Mouse (Mus musculus) T-cell, adult 2 months (primary cell): Measurements from ENCODE around the gene Wdcp.
"Not testable (repeated sequence)": the region's sequence is repeated elsewhere in the genome, so short reads cannot be mapped to it uniquely, and the experiment has no call there.

Source experiments
- DNase-seq: peaks from one replicate; pipeline ENCODE4 v3.0.0; 2022; ENCODE audit warnings: low spot score

Wdcp gene

GRCm38 (mm10) chr12:4871260-4871659, 28.2 kb downstream of the Wdcp start:
- DNase-seq = no peak

GRCm38 (mm10) chr12:4872273-4872672, 29.2 kb downstream of the Wdcp start:
- no peak for DNase-seq

DNA sequence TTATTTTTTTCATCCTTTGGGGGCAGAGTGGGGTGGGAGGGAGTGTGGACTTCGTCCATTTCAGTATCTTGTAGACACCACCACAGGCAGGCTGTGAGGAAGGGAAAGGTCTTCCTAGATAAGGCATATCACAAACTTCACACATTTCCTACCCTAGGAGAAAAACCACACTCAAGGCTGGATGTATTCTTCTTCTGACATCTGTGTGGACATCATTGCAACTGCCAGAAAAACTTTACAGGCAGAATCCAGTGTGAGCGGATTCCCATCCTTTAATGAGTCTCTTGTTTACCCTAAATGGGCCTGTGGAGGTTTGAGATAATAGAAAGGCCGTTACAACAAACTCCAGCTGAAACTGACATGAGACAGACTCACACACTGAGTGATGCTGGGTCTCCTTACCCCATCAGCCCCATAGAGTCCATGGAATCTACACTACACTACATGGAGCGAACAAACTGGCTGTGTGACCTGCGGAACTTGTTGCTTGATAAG, 29.9 kb downstream of the Wdcp start:
- DNase-seq = no peak

DNA sequence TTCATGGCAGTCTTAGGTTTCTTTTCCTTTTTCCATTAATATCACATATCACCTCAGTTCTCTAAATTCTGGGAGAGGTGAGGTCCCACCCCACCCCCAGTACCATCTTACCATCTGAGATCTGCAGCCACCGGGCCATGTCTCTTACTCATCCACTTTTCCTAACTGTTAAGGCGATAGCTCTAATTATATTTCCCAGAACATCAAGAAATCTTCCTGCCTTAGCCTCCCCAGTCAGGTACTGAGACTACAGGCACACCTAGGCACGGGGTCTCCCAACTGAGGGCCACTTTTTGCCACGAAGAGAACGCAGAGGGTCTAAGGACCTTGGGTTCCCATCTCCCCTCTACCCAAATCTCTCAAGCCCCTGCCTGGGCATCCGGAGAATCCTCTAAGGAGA, 30.4 kb downstream of the Wdcp start:
- DNase-seq = no peak

DNA sequence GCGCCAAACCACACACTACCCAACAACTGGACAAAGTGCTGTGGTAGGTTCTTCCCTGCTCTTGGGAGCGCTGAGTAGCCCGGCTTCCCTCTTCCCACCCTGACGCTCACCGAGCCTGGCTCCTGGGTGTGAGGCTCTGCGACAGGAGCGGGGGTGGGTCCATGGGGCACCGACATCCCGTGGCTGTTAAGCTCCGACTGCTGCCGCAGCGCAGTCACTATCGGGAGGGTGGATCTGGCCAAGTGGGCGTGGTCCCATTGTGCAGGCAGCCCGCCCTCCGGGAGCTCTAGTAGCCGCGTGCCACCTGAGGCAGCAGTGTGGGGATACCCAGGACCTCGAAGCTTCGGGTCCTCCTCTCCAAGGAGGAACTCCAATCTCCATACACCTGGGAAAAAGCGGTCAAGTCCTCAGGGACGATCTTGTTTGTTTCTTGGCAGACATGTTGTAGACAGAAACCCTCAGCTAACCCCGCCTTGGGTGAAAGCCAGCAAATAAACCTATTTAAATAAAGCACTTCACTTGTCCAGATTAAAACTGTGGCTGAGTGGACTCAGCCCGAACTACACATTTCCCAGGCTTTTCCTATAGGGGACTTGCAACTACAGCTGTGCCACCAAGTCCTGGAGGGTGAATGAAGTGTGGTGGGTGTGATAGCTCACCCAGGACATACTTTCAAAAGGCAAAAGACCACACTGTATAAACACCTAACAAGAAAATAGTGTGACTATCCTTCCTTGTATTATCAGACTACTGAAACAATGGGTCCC, 31.2 kb downstream of the Wdcp start, which contains the start of gene Mfsd2b:
Gene Mfsd2b, minus strand, starts transcription at position 199 of the 767 bp plus-strand sequence.
- peak; percentile 71 for DNase-seq

DNA sequence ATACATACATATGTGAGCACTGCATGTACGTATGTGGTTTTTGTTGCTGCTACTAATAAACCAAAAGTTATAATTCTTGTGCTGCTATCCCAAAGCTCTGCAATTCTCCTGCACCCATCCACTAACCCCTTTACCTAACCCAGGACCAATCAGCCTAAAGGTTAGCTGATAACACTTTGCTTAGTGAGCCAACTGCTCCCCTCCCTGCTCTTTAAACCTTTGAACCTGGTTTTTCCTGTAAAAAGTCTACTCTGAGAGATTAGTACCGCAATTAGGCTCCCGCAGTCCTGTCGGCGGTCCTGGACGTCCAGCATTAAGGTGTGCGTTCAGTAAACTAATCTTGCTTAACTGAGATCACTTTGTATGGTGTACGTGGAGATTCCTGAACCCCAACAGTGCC, 32.5 kb downstream of the Wdcp start:
- no peak for DNase-seq

DNA sequence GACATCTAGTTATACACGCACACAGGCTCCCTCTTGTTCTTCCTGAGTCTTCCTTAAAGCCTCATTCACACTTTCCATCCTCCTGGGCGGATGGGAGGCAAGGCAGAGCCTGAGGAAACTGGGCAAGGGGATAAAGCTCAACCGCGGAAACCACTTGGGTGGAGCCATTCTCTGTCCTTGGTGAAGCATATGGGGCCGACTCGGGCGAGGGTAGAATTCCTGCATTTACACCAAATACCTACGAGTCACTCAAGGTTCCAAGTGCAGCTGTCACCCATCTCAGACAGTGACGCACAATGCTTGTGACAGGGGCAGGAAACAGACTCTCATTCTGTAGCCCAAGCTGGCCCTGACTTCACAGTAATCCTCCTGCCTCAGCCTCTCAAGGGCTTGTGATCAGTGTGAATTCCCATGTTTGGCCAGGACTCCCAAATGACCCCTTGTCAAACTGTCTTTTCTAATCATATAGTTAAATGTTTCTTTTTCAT, 35.2 kb downstream of the Wdcp start:
- no peak for DNase-seq

DNA sequence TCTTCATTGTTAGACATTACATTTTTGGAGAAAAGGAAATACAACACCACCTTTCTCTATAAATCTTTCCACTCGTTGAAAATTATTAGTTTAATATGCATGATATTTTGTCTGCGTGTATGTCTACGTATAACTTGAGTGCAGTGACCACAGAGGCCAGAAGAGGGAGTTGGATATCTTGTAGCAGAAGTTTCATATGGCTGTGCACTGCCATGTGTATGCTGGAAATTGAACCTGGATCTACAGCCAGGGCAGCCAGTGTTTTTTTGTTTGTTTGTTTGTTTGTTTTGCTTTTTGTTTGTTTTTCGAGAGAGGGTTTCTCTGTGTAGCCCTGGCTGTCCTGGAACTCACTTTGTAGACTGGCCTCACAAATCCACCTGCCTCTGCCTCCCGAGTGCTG, 35.9 kb downstream of the Wdcp start:
- DNase-seq = no peak

- no peak for DNase-seq
These were observed 39.0 kb downstream of the Wdcp start for GRCm38 (mm10) chr12:4882086-4882485.

- DNase-seq = no peak
These were observed 42.0 kb downstream of the Wdcp start for GRCm38 (mm10) chr12:4885062-4885461.

DNA sequence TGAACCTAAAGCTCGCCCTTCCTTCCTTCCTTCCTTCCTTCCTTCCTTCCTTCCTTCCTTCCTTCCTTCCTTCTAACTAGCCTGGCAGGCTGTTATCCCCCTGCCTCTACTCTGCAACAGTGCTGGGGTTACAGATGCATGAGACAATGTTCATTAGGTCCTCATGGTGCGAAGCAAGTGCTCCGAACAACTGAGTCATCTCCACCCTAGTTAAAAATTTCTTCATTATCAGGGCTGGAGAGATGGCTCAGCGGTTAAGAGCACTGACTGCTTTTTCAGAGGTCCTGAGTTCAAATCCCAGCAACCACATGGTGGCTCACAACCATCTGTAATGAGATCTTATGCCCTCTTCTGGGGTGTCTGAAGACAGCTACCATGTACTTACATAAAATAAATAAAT, 43.5 kb downstream of the Wdcp start:
- DNase-seq = not testable (repeated sequence)

DNA sequence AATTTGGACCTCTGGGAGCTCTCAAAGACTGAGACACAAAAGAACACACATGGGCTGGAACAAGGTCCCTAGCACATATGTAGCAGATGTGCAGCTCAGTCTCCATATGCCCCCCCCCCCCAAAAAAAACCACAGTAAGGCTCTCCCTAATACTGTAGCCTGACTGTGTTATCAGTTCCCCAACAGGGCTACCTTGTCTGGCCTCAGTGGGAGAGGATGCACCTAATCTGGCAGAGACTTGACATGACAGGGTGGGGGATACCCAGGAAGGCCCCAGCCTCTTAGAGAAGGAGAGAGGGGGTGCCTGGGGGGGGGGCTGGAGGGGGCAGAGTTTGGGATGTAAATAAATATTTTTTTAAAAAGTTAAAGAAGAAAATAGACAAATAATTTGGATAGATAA, 45.6 kb downstream of the Wdcp start:
- no peak for DNase-seq

- DNase-seq = no peak
These were observed 46.1 kb downstream of the Wdcp start for GRCm38 (mm10) chr12:4889251-4889650.

- no peak for DNase-seq
These were observed 46.8 kb downstream of the Wdcp start for GRCm38 (mm10) chr12:4889891-4890290.

DNA sequence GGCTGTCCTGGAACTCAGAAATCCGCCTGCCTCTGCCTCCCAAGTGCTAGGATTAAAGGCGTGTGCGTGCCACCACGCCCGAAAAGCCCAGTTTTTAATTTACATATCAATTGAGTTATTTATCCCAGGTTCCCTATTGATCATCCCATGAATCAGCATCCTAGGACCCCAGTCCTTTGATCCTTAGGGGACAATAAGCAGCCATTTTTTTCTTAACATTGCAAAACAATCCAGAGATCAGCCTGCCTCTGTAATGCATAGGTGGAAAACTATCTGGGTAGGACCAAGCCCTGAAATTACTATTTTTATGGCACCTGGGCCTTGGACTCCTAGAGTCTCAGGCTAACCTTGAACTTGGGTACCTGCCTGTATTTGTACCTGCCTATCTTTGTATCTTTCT, 54.9 kb downstream of the Wdcp start:
- no peak for DNase-seq

DNA sequence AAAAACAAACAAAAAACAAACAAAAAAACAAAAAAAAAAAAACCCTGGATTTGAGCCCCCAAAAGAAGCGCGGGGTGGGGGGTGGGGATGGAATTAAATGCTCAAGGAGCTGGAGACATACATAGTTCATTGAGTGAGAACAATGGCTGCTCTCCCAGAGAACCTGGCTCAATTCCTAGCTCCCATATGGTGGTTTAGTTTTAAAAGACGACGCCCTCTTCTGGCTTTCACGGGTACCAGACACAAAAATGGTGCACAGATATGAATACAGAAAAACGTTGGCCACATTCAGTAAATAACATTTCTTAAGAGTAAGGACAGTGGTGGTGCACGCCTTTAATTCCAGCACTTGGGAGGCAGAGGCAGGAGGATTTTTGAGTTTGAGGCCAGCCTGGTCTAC, 62.8 kb downstream of the Wdcp start:
- DNase-seq = peak; percentile 5

GRCm38 (mm10) chr12:4906476-4906875, 63.4 kb downstream of the Wdcp start:
- DNase-seq = no peak

DNA sequence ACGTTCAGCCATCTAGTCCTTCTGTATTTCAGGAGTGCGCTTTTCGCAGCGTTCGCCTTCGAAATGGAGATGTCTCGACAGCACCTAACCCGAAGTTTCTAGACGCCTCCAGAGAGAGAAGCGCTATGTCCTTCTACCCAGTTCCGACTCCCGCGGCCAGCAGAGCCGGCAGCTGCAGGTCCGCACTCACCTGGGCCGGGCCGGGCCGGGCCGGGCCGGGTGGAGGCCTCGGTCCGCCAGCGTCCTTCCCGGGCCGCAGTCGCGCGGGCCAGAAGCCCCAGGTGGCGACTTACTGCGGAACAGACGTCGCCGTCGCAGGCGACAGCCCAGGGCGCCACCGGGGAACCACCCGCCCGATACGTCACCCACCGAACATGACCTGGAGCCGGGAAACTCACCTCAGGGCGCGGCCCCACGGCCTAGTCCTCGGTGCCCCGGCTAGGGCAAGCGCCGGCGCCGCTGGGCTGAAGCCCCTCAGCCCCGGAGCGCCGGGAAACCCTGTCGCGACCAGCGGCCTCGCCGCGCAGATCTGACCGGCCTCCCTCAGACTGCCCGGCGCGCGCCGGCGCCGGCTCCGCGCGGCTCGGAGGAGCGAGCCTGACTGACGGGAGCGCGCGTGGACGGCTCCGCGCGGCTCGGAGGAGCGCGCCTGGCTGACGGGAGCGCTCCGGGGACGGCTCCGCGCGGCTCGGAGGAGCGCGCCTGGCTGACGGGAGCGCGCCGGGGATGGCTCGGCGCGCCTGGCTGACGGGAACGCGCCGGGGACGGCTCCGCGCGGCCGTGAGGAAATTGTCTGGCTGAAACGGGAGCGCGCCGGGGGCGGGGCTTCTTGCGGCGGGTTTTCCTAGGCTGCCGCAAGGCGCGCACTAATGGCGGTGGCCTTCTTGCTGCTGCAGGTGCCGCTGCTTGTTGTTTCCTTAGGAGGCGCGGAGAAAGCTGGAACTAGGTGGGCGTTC, 64.1 kb downstream of the Wdcp start, which contains the start of gene Ubxn2a:
Gene Ubxn2a, minus strand, starts transcription at position 755 of the 956 bp plus-strand sequence.
- DNase-seq = peak; percentile 93

DNA sequence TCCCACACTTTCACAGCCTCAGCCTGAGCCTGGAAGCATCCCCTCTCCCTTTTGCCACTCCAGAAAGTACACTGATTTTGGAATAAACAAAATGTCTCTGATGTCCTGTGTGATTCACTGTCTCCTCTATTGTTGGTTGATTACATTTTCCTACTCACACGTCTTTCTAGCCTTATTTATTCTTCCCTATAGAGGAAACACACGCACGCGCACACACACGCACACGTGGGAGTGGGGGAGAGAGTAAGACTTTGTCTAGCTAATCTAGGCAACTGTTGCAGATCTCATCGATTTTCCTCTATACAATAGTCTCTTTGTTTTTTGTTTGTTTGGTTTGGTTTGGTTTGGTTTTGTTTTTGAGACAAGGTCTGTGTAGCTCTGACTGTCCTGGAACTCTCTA, 65.3 kb downstream of the Wdcp start:
- no peak for DNase-seq
